Mouse (Mus musculus): ENCODE measurements around the gene Kpna1.
"Not testable (repeated sequence)": the region's sequence is repeated elsewhere in the genome, so short reads cannot be mapped to it uniquely, and the experiment has no call there.

Kpna1 gene

GRCm38 (mm10) chr16:35993316-35993715 is 14.8 kb downstream of the Kpna1 start:
- no peak for DNase-seq

GRCm38 (mm10) chr16:35998852-35999251 is 20.3 kb downstream of the Kpna1 start:
- not testable (repeated sequence) for DNase-seq

GRCm38 (mm10) chr16:36008396-36008795 is 29.8 kb downstream of the Kpna1 start:
- no peak for DNase-seq

DNA sequence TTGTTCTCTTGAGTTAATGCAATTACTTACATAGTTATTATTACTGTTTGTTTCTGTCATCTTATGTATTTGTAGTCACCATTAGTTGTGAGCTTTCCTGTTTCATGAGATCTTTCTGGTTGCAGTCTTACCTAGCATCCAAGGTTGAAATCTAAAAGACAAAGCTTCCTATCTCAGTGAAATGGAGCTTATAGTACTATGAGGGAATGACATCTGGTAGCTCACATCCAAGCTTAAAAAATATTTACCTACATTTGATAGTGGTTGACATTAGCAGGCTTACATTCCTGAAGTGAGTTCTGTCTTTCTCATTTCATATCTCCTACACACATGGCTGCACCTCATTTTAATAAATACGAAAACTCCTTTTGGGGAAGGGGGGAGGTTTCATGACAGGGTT is 37.8 kb downstream of the Kpna1 start:
- DNase-seq, result no peak

GRCm38 (mm10) chr16:36028120-36028519 is 49.6 kb downstream of the Kpna1 start:
- not testable (repeated sequence) for DNase-seq

- DNase-seq, result peak; percentile 97
Observed at GRCm38 (mm10) chr16:36040640-36041624, 62.4 kb downstream of the Kpna1 start, which contains the start of gene Wdr5b. Gene Wdr5b (plus strand): TSS chr16:36041190.

DNA sequence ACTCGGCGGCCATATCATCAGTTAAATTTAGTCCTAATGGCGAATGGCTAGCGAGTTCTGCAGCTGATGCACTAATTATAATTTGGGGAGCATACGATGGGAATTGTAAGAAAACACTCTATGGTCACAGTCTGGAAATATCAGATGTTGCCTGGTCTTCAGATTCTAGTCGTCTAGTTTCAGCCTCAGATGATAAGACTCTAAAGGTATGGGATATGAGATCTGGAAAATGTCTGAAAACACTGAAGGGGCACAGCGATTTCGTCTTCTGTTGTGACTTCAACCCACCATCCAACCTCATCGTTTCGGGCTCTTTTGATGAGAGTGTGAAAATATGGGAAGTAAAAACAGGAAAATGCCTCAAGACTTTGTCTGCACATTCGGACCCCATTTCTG is 63.1 kb downstream of the Kpna1 start:
- no peak for DNase-seq

- DNase-seq, result no peak
Observed at GRCm38 (mm10) chr16:36043073-36043472, 64.5 kb downstream of the Kpna1 start.

DNA sequence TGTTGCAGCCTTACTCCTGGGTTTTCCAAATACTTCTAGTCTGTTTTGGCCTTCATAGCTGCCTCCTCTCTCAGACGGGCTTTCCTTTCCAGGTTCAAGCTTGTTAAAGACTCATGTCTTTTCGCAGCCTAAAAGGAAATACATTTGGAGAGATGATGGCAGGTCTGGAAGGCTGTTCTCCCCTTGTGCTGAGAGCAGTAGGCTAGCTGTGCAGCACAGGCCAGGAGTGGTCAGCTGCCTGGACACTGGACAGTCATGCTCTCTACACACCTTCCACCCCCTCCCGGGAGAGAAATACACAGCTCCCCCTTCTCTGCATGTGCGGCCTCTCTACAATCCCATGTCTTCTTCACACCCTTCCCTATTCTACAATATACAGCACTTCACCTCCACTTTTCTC is 65.4 kb downstream of the Kpna1 start:
- no peak for DNase-seq

DNA sequence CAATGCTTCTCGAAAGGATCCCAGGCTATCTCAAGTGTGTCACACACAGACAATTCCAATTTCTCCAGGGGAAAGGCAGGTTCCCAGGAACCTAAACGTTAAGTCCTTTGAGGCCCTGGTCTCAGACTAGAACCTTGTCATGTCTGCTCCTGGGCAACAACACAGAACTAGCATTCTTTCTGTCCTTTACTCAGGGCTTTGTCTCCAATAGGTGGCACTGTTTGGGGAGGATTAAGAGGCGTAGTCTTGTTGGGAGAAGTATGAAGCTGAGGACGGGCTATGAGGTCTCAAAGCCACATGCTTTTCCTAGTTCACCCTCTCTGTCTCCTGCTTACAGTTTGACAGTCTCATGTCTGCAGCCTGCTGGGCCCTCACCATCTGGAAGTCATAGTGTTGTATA is 69.0 kb downstream of the Kpna1 start:
- no peak for DNase-seq

- DNase-seq, result no peak
Observed at GRCm38 (mm10) chr16:36051491-36051890, 72.9 kb downstream of the Kpna1 start.

GRCm38 (mm10) chr16:36053524-36054275 is 75.2 kb downstream of the Kpna1 start:
- DNase-seq, result no peak

- no peak for DNase-seq
Observed at GRCm38 (mm10) chr16:36054920-36055319, 76.4 kb downstream of the Kpna1 start.

- DNase-seq, result no peak
Observed at GRCm38 (mm10) chr16:36056416-36056815, 77.9 kb downstream of the Kpna1 start.

DNA sequence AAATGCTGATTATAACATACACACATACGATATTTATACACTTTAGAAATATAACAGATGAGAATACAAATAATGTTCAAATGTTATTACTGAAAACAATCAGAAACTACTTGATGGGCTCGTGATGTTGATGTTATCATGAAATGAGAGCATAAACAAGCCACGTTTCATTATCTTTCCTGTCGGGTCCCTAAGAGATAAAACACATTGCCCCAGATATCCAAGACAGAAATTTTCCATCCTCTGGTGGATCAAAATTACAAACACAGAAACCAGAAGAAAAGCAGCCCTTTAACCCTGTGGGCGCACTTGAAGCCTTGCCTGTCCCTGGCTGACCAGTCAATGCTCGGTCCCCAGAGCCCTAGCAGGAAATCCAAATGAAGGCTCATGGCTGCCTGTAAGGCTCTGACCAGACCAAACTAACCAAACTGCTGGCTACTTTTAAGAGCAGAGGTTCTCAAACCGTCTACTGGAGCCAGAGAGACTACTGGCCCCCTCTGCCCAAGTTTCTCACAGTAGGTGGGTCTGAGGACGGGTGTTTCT is 79.5 kb downstream of the Kpna1 start:
- DNase-seq, result no peak

- not testable (repeated sequence) for DNase-seq
Observed at GRCm38 (mm10) chr16:36062534-36062933, 84.0 kb downstream of the Kpna1 start.

GRCm38 (mm10) chr16:36063315-36063714 is 84.8 kb downstream of the Kpna1 start:
- DNase-seq, result no peak

DNA sequence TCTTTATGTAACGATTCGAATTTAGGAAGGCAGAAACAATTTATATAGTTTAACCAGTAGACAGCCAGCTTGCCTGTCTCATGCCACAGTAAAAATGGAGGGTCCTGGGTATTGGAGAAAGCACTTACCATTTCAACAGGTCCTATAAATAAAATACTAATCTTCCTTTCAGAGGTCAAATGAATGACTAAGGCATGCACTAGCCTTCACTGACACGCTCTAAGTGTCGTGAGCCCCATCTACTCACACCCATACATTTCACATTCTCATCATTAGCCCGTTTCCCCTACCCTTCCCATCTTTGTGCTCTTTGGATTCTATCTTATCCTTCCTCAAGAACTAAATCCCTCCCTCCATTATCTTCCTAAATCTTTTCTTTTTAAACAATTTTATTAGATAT is 86.4 kb downstream of the Kpna1 start:
- no peak for DNase-seq

DNA sequence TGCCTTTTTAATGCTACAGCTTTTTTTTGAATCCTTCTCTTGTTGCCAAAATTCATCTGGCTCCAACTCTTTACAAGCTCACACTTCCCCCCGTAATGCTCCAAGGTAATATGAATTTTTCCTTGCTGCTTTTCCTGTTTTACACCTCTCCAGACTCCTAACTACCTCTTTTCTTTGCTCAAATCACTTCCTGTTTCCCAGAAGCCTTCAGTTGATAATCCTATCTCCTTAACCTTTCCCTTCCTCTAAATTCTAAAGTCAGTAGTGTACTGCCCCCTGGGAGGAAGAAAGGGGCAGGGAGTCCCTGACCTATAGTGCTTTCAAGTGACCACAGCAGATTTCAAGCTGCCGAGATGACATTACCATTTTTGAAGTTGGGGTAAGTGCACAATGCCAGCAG is 89.1 kb downstream of the Kpna1 start:
- DNase-seq, result no peak

DNA sequence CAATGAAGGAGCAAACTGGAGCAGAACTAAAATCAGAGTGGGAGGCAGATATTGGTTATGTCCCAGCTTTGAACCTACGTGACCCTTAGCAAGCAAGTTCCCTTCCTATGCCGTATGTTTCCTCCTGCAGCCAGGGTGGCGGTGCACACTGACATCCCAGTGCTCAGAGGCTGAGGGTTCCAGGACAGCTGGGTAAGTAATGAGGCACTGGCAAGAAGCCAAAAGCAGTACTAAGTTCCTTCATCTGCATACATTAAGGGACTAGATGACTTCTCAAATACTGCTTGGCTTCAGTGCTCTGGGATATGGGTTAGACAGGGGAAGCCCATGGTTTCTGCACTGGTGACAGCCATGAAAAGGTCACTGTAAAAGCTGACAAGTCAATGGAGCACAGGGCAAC is 89.8 kb downstream of the Kpna1 start:
- DNase-seq, result no peak

DNA sequence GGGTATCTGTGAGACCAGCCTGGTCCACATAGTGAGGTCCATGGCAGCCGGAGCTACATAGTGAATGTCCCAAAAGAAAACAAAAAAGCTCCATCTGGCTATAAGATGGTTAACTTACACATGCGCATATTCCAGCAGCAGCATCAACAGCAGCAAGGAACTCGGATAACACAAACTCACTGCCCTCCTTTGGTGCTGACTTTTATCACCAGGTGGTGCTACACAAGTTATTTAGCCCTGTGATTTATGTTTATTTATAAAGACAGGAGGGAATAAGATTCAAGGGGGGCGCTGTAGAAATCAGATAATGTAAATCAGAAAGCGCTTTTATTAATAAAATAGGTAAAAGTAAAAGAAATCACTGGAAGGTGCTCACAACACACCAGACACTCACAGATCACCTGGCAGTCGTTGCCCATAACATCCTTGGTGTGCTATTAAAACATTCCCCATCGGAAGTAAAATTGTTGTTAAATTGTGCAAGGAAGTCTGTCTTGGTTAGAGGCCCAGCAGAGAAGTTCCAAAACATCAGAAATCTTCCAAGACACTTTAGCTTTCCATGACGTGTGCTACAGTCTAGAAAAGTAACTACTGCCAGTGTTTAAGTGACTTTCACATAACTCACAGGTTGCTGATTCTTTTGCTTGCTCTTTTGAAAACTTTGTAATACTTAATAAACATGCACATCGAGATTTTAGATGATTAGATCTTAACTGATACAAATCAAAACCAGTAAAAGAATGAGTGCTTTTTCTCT is 91.4 kb downstream of the Kpna1 start:
- DNase-seq, result no peak

- no peak for DNase-seq
Observed at GRCm38 (mm10) chr16:36071071-36071449, 92.5 kb downstream of the Kpna1 start.

Measured in kidney, adult 11 months (tissue).